Mouse (Mus musculus): ENCODE results near the gene Ttc13. TPM values are rescaled to one million over a fixed set of nuclear protein-coding genes. Genes with fewer than 3 reads are reported as not detected.

Gene Ttc13
- polyA plus RNA-seq, 1 experiment: 9.2 TPM

DNA sequence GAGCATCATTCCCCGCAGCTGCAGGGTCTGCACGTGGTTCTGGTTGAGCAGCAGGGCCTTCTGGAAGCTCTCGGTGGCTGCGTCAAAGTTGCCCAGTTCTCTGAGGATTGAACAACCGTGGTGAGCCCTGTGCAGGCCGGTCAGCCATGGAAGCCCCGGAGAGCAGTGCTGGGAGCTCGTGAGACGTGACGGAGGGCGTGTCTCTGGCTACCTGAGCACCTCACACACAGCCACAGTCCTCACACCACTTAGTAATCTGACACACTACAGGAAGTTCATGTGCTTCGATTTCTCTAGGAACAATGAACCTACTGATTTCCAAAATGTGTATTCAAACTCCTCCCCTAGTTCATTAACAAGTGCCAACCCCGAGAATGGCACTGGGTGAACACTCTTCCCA lies 32.9 kb downstream of the Ttc13 start:
- no peaks in the 10 kb centered on the region; the same call in 1 of the 2 replicates for H3K36me3 ChIP-seq (ENCODE audit: control insufficient read depth, insufficient read depth, low read length)
- H3K27me3 ChIP-seq (ENCODE audit: control insufficient read depth, insufficient read depth, low read length): no peaks in the 10 kb centered on the region
- TF ChIP-seq POLR2A (IDR thresholded peaks at IDR 0.05; ENCODE audit: control insufficient read depth, low read depth, low read length): no peak
- TF ChIP-seq CTCF (IDR thresholded peaks at IDR 0.05; ENCODE audit: control insufficient read depth, insufficient read depth, insufficient replicate concordance, low read depth, low read length): no peak
- H3K4me3 ChIP-seq (ENCODE audit: control insufficient read depth, low read depth, low read length): no peak overlapping the region
- H3K4me1 ChIP-seq (ENCODE audit: control insufficient read depth, insufficient read depth, low read length): no peaks in the 10 kb centered on the region
- no peak overlapping the region for H3K27ac ChIP-seq (ENCODE audit: control insufficient read depth, insufficient read depth, low read depth, low read length)

DNA sequence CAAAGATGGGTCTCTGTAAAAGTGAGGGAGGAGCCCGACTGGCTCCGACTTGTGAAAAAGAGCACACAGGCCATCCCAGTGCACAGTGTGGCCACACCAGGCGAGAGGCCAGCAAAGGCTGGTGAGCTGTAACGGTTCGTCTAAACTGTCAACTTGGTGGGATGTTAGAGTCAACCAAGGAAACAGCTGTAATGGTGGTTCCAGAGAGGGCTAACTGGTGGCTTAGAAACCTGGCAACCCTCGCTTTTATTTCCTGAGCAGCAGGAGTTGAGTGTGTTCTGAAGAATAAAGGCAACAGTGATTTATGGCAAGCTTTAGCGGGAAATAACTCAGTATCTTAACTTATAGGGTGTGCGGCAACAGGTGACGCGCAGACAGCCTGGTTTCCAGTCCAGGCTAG lies 39.6 kb downstream of the Ttc13 start:
- H3K4me3 ChIP-seq (ENCODE audit: control insufficient read depth, low read depth, low read length): no peak overlapping the region
- H3K27ac ChIP-seq (ENCODE audit: control insufficient read depth, insufficient read depth, low read depth, low read length): no peak overlapping the region
- no peaks in the 10 kb centered on the region for H3K36me3 ChIP-seq (ENCODE audit: control insufficient read depth, insufficient read depth, low read length)
- no peaks in the 10 kb centered on the region for H3K27me3 ChIP-seq (ENCODE audit: control insufficient read depth, insufficient read depth, low read length)
- TF ChIP-seq POLR2A (IDR thresholded peaks at IDR 0.05; ENCODE audit: control insufficient read depth, low read depth, low read length): no peak
- TF ChIP-seq CTCF (IDR thresholded peaks at IDR 0.05; ENCODE audit: control insufficient read depth, insufficient read depth, insufficient replicate concordance, low read depth, low read length): no peak
- H3K4me1 ChIP-seq (ENCODE audit: control insufficient read depth, insufficient read depth, low read length): no peaks in the 10 kb centered on the region

DNA sequence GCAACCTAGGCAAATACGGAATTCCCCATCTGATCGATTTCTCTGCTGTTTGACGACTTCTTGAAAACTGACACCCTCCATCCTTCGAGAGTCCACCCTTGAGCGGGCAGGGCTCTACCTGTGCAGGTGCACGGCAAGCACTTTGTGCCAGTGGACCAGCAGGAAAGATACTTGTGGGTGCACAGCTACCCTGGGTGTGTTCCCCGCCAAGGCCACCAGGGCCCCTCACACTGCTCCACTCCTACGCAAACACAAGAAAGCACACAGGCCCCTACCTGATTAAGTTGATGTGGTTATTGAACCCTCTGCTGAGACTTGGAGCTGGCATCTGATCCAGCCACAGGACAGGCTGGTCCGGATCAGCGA lies 40.0 kb downstream of the Ttc13 start:
- H3K36me3 ChIP-seq (ENCODE audit: control insufficient read depth, insufficient read depth, low read length): no peaks in the 10 kb centered on the region
- no peaks in the 10 kb centered on the region for H3K4me1 ChIP-seq (ENCODE audit: control insufficient read depth, insufficient read depth, low read length)
- H3K27ac ChIP-seq (ENCODE audit: control insufficient read depth, insufficient read depth, low read depth, low read length): no peak overlapping the region

DNA sequence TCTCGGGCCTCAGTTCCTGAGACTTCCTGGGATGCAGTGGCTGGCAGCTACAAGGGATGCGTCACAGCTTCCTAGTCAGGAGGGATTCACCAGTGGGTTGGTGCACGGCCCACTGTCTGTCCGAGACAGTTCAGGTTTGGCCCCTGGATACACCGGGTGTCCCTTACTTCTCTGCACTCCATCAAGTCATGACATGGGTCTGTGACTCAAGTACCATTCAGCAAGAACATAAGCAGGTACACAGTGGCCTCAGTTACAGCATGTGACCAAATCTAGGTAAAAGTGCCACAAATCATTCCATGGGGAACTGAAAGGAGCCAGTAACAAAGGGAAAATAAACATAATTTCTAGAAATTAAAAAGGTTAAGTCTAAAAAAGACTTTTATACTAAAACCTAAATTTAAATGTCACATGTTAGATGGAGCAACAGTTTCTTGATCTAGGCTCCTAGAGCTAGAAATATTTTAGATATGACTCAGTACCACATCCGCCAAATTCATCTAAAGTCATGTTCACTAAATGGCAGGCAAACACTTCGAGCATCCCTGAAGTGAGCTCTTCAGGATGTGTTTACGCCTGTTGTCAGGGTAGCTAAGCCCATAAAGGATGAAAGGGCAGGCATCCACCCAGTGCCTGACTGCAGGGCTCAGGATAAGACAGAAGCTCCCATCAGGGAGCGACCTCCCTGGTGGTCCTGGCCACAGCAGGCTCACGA lies 40.5 kb downstream of the Ttc13 start:
- Histone ChIP-seq H3K36me3 (ENCODE audit: control insufficient read depth, insufficient read depth, low read length) (no peaks in the 10 kb centered on the region), H3K4me1 (ENCODE audit: control insufficient read depth, insufficient read depth, low read length) (no peaks in the 10 kb centered on the region), H3K27me3 (ENCODE audit: control insufficient read depth, insufficient read depth, low read length) (no peaks in the 10 kb centered on the region), H3K27ac (ENCODE audit: control insufficient read depth, insufficient read depth, low read depth, low read length) (no peak overlapping the region), H3K4me3 (ENCODE audit: control insufficient read depth, low read depth, low read length) (no peak overlapping the region)
- no peak for TF ChIP-seq CTCF (IDR thresholded peaks at IDR 0.05; ENCODE audit: control insufficient read depth, insufficient read depth, insufficient replicate concordance, low read depth, low read length)
- no peak for TF ChIP-seq POLR2A (IDR thresholded peaks at IDR 0.05; ENCODE audit: control insufficient read depth, low read depth, low read length)

More for the DNA sequence above, 40.0 kb downstream of the Ttc13 start:
- Histone ChIP-seq H3K27me3 (ENCODE audit: control insufficient read depth, insufficient read depth, low read length) (no peaks in the 10 kb centered on the region), H3K4me3 (ENCODE audit: control insufficient read depth, low read depth, low read length) (no peak overlapping the region)
- no peak for TF ChIP-seq CTCF (IDR thresholded peaks at IDR 0.05; ENCODE audit: control insufficient read depth, insufficient read depth, insufficient replicate concordance, low read depth, low read length)
- TF ChIP-seq POLR2A (IDR thresholded peaks at IDR 0.05; ENCODE audit: control insufficient read depth, low read depth, low read length): no peak

DNA sequence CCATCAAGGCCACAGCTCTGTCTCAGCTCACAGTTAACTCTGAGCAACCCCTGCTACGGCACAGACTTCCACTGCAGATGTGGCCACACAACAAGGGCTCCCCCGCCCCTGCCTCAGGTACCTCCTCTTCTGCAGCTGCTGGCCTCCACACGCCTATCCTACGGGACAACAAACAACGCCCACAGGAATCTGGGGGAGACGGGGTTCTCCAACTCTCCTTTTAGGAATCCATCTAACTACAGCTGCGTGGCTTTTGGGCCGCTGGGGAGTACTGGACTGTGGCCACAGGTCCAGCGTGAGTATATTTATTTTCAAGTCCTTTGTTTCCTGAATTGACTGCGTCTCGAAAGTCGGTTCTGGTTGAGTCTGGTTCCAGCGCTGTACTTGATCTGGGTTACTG lies 43.5 kb downstream of the Ttc13 start:
- Histone ChIP-seq H3K36me3 (ENCODE audit: control insufficient read depth, insufficient read depth, low read length) (no peaks in the 10 kb centered on the region), H3K27me3 (ENCODE audit: control insufficient read depth, insufficient read depth, low read length) (no peaks in the 10 kb centered on the region), H3K4me3 (ENCODE audit: control insufficient read depth, low read depth, low read length) (no peak overlapping the region), H3K27ac (ENCODE audit: control insufficient read depth, insufficient read depth, low read depth, low read length) (no peak overlapping the region), H3K4me1 (ENCODE audit: control insufficient read depth, insufficient read depth, low read length) (no peaks in the 10 kb centered on the region)
- TF ChIP-seq POLR2A (IDR thresholded peaks at IDR 0.05; ENCODE audit: control insufficient read depth, low read depth, low read length) (no peak), CTCF (IDR thresholded peaks at IDR 0.05; ENCODE audit: control insufficient read depth, insufficient read depth, insufficient replicate concordance, low read depth, low read length) (no peak)

DNA sequence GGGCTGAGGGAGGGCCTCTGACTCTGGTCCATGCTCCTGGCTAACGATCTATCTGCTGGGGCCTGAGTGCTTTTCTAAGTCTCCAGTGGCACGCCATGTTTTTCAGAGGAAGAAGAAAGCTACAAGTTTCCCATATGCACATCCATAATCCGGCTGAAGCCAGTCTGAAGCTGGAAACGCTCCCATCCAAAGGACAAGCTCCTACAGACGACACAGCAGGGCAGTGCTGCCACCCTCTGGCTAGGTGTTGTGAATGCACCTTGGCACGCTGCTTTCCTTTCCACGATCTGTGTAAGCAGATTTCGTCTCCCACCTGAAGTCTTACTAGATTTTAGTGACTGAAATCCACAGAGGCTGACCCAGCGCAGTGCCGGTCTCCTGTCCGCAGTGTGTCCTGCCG lies 44.3 kb downstream of the Ttc13 start:
- no peaks in the 10 kb centered on the region for H3K36me3 ChIP-seq (ENCODE audit: control insufficient read depth, insufficient read depth, low read length)
- TF ChIP-seq CTCF (IDR thresholded peaks at IDR 0.05; ENCODE audit: control insufficient read depth, insufficient read depth, insufficient replicate concordance, low read depth, low read length) (peak; percentile 86; the same call in 1 of the 2 replicates), POLR2A (IDR thresholded peaks at IDR 0.05; ENCODE audit: control insufficient read depth, low read depth, low read length) (no peak)
- H3K4me1 ChIP-seq (ENCODE audit: control insufficient read depth, insufficient read depth, low read length): no peaks in the 10 kb centered on the region
- no peak overlapping the region for H3K27ac ChIP-seq (ENCODE audit: control insufficient read depth, insufficient read depth, low read depth, low read length)
- H3K4me3 ChIP-seq (ENCODE audit: control insufficient read depth, low read depth, low read length): no peak overlapping the region
- H3K27me3 ChIP-seq (ENCODE audit: control insufficient read depth, insufficient read depth, low read length): no peaks in the 10 kb centered on the region

DNA sequence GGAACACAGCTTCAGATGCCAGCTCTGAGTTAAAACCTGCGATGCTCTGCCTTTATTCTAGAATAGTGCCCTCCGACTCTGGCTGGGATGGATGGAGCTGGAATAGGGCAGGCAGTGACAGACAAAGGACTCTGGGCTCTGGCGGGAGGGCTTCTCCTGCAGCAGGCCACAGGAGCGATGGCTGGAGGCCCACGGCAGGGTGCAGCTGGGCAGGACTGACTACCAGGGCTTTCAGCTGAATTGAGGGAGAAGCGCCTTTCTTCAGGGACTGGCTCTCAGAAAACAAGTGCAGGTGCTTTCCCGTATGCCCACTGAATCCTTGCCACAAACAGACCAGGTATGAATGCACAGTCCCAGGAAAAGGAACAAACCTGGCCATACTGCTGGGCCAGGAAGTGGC lies 44.7 kb downstream of the Ttc13 start:
- no peaks in the 10 kb centered on the region for H3K4me1 ChIP-seq (ENCODE audit: control insufficient read depth, insufficient read depth, low read length)
- no peaks in the 10 kb centered on the region for H3K27me3 ChIP-seq (ENCODE audit: control insufficient read depth, insufficient read depth, low read length)
- no peaks in the 10 kb centered on the region for H3K36me3 ChIP-seq (ENCODE audit: control insufficient read depth, insufficient read depth, low read length)
- no peak overlapping the region for H3K4me3 ChIP-seq (ENCODE audit: control insufficient read depth, low read depth, low read length)
- no peak overlapping the region for H3K27ac ChIP-seq (ENCODE audit: control insufficient read depth, insufficient read depth, low read depth, low read length)
- TF ChIP-seq POLR2A (IDR thresholded peaks at IDR 0.05; ENCODE audit: control insufficient read depth, low read depth, low read length) (no peak), CTCF (IDR thresholded peaks at IDR 0.05; ENCODE audit: control insufficient read depth, insufficient read depth, insufficient replicate concordance, low read depth, low read length) (no peak)
